Mouse (Mus musculus): ENCODE data around the gene Nlgn3. TPM values are rescaled to one million over a fixed set of nuclear protein-coding genes. Genes with fewer than 3 reads are reported as not detected.
"Not testable (repeated sequence)": the region's sequence is repeated elsewhere in the genome, so short reads cannot be mapped to it uniquely, and the experiment has no call there.

Gene Nlgn3
- polyA plus RNA-seq, 1 experiment from 2014 or later: 0.25 TPM

DNA sequence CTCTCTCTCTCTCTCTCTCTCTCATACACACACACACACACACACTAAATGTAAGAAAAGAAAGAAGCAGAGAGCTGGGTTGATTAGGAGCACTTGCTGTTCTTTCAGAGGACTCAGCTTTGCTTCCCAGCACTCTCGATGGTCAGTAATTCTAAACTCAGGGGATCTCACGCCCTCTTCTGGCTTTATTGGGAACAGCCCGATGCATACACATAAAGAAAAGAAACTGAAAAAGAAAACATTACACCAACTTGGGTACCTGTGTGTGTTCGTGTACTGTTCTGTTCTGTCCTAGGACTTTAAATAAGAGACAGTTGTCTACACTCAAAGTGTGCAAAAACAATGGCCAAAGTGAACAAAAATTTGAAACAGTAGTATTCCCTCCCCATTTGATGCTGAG is 39.7 kb downstream of the Nlgn3 start:
- no peaks in the 10 kb centered on the region for H3K4me1 ChIP-seq (ENCODE audit: insufficient read depth, low read depth, low read length)
- H3K27ac ChIP-seq (ENCODE audit: low read length): no peak overlapping the region
- H3K36me3 ChIP-seq (ENCODE audit: insufficient read depth, low read length): no peaks in the 10 kb centered on the region
- no peak overlapping the region for H3K4me3 ChIP-seq (ENCODE audit: low read depth, low read length)
- WGBS: 55% methylated on average over 4 of the region's 4 CpGs
- no peak for DNase-seq (ENCODE audit: low spot score)
- H3K9ac ChIP-seq (replicated peaks; ENCODE audit: low read depth): no peak overlapping the region
- no peak overlapping the region for H3K4me2 ChIP-seq (replicated peaks; ENCODE audit: low read depth, low read length)
- TF ChIP-seq EP300 (IDR thresholded peaks at IDR 0.05): no peak
- no peak for TF ChIP-seq CTCF (IDR thresholded peaks at IDR 0.05)
- no peaks in the 10 kb centered on the region for H3K27me3 ChIP-seq (replicated peaks; ENCODE audit: insufficient read depth, low read length)
- no peaks in the 10 kb centered on the region for H3K9me3 ChIP-seq (ENCODE audit: low read length)
- no peak for ATAC-seq

GRCm38 (mm10) chrX:101342837-101343236 is 43.9 kb downstream of the Nlgn3 start:
- not testable (repeated sequence) for H3K36me3 ChIP-seq (ENCODE audit: insufficient read depth, low read length); H3K9me3 ChIP-seq (ENCODE audit: low read length); H3K4me1 ChIP-seq (ENCODE audit: insufficient read depth, low read depth, low read length); H3K4me3 ChIP-seq (ENCODE audit: low read depth, low read length); H3K27ac ChIP-seq (ENCODE audit: low read length); H3K9ac ChIP-seq (replicated peaks; ENCODE audit: low read depth); H3K27me3 ChIP-seq (replicated peaks; ENCODE audit: insufficient read depth, low read length); DNase-seq (ENCODE audit: low spot score); ATAC-seq; H3K4me2 ChIP-seq (replicated peaks; ENCODE audit: low read depth, low read length)
- WGBS: 76% methylated on average over 2 of the region's 2 CpGs

DNA sequence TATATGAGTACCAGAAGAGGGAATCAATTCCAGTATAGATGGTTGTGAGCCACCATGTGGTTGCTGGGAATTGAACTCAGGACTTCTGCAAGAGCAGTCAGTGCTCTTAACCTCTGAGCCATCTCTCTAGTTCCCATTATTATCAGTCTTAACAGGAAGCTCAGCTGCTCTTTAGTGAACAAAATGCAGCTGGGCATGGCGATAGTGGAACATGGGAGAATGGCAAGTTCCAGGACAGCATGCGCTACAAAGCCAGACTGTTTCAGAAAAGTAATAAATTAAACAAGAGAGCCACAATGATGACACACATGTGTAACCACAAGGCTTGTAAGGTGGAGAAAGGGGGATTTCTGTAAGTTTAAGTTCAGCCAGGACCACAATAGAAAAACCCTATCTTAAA is 46.5 kb downstream of the Nlgn3 start:
- H3K9me3 ChIP-seq (ENCODE audit: low read length): no peaks in the 10 kb centered on the region
- no peaks in the 10 kb centered on the region for H3K36me3 ChIP-seq (ENCODE audit: insufficient read depth, low read length)
- DNase-seq (ENCODE audit: low spot score): no peak
- H3K4me3 ChIP-seq (ENCODE audit: low read depth, low read length): no peak overlapping the region
- no peaks in the 10 kb centered on the region for H3K27me3 ChIP-seq (replicated peaks; ENCODE audit: insufficient read depth, low read length)
- 88% methylated on average over 2 of the region's 2 CpGs for WGBS
- no peak for TF ChIP-seq CTCF (IDR thresholded peaks at IDR 0.05)
- no peak for TF ChIP-seq EP300 (IDR thresholded peaks at IDR 0.05)
- no peak overlapping the region for H3K4me2 ChIP-seq (replicated peaks; ENCODE audit: low read depth, low read length)
- H3K9ac ChIP-seq (replicated peaks; ENCODE audit: low read depth): no peak overlapping the region
- ATAC-seq: no peak
- no peak overlapping the region for H3K27ac ChIP-seq (ENCODE audit: low read length)
- no peaks in the 10 kb centered on the region for H3K4me1 ChIP-seq (ENCODE audit: insufficient read depth, low read depth, low read length)

- ATAC-seq: no peak
- H3K9ac ChIP-seq (replicated peaks; ENCODE audit: low read depth): no peak overlapping the region
- TF ChIP-seq CTCF (IDR thresholded peaks at IDR 0.05) (no peak), EP300 (IDR thresholded peaks at IDR 0.05) (no peak)
- H3K27me3 ChIP-seq (replicated peaks; ENCODE audit: insufficient read depth, low read length): no peaks in the 10 kb centered on the region
- H3K27ac ChIP-seq (ENCODE audit: low read length): no peak overlapping the region
- H3K4me2 ChIP-seq (replicated peaks; ENCODE audit: low read depth, low read length): no peak overlapping the region
- H3K9me3 ChIP-seq (ENCODE audit: low read length): no peaks in the 10 kb centered on the region
- no peaks in the 10 kb centered on the region for H3K36me3 ChIP-seq (ENCODE audit: insufficient read depth, low read length)
- no peak for DNase-seq (ENCODE audit: low spot score)
- H3K4me1 ChIP-seq (ENCODE audit: insufficient read depth, low read depth, low read length): no peaks in the 10 kb centered on the region
- H3K4me3 ChIP-seq (ENCODE audit: low read depth, low read length): no peak overlapping the region
- WGBS: 35% methylated on average over 4 of the region's 4 CpGs
Measured at GRCm38 (mm10) chrX:101346475-101346874, 47.5 kb downstream of the Nlgn3 start.

DNA sequence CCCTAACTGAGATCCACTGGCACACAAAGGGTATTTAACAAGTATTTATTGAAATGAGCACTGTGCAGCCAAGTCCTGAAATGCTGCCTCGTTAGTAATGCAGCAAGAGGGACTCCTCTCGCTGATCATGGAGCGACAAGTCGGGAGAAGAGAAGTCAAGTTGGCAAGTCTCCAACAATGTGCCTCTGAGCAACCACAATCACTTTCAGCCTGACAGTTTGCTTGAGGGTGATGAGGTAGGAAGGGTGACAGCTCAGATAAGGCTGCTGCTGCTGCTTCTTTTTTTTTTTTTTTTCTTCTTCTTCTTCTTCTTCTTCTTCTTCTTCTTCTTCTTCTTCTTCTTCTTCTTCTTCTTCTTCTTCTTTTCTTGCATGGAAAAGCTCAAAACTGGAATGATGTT is 52.2 kb downstream of the Nlgn3 start:
- Histone ChIP-seq H3K4me1 (ENCODE audit: insufficient read depth, low read depth, low read length) (no peaks in the 10 kb centered on the region), H3K36me3 (ENCODE audit: insufficient read depth, low read length) (no peaks in the 10 kb centered on the region), H3K9ac (replicated peaks; ENCODE audit: low read depth) (no peak overlapping the region), H3K27ac (ENCODE audit: low read length) (no peak overlapping the region), H3K4me2 (replicated peaks; ENCODE audit: low read depth, low read length) (no peak overlapping the region), H3K9me3 (ENCODE audit: low read length) (no peaks in the 10 kb centered on the region), H3K27me3 (replicated peaks; ENCODE audit: insufficient read depth, low read length) (no peaks in the 10 kb centered on the region), H3K4me3 (ENCODE audit: low read depth, low read length) (no peak overlapping the region)
- ATAC-seq (no peak), DNase-seq (ENCODE audit: low spot score) (no peak)
- 18% methylated on average over 4 of the region's 4 CpGs for WGBS
- no peak for TF ChIP-seq EP300 (IDR thresholded peaks at IDR 0.05)
- TF ChIP-seq CTCF (IDR thresholded peaks at IDR 0.05): no peak

- H3K4me2 ChIP-seq (replicated peaks; ENCODE audit: low read depth, low read length); H3K4me1 ChIP-seq (ENCODE audit: insufficient read depth, low read depth, low read length); ATAC-seq; H3K36me3 ChIP-seq (ENCODE audit: insufficient read depth, low read length); H3K27me3 ChIP-seq (replicated peaks; ENCODE audit: insufficient read depth, low read length); DNase-seq (ENCODE audit: low spot score); H3K27ac ChIP-seq (ENCODE audit: low read length); H3K4me3 ChIP-seq (ENCODE audit: low read depth, low read length); H3K9me3 ChIP-seq (ENCODE audit: low read length); H3K9ac ChIP-seq (replicated peaks; ENCODE audit: low read depth): not testable (repeated sequence)
- whole genome bisulfite sequencing: 54% methylated on average over 3 of the region's 4 CpGs
- TF ChIP-seq CTCF (IDR thresholded peaks at IDR 0.05): peak; percentile 24; the same call in 1 of the 2 replicates
Measured at GRCm38 (mm10) chrX:101358902-101359301, 59.9 kb downstream of the Nlgn3 start.

DNA sequence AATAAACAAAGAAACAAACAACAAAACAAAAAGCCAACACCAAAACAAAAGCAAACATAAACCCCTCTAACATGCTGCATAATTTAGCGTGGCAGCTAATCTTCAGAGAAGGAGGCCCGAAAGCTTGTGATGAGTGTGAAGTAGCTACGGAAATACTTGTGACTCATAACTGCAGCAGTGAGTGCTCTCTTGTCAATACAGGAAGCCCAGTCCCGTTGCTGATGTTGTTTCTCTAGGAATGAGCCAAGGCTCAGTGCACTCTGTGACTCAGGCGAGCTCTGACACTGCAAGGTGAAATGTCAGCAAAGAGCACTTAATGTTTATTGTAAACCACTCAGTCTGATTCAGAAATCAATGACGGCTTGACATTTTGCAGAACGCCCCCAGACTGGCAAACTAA is 70.0 kb downstream of the Nlgn3 start:
- Histone ChIP-seq H3K4me2 (replicated peaks; ENCODE audit: low read depth, low read length) (no peak overlapping the region), H3K4me3 (ENCODE audit: low read depth, low read length) (no peak overlapping the region), H3K9ac (replicated peaks; ENCODE audit: low read depth) (no peak overlapping the region), H3K27ac (ENCODE audit: low read length) (no peak overlapping the region), H3K36me3 (ENCODE audit: insufficient read depth, low read length) (no peaks in the 10 kb centered on the region), H3K4me1 (ENCODE audit: insufficient read depth, low read depth, low read length) (no peaks in the 10 kb centered on the region), H3K27me3 (replicated peaks; ENCODE audit: insufficient read depth, low read length) (no peaks in the 10 kb centered on the region), H3K9me3 (ENCODE audit: low read length) (no peaks in the 10 kb centered on the region)
- TF ChIP-seq EP300 (IDR thresholded peaks at IDR 0.05) (no peak), CTCF (IDR thresholded peaks at IDR 0.05) (no peak)
- WGBS: 35% methylated on average over 7 of the region's 7 CpGs
- ATAC-seq (peak; percentile 38; the same call in 1 of the 2 replicates), DNase-seq (ENCODE audit: low spot score) (peak; percentile 35)
